Mouse (Mus musculus): Measurements from ENCODE around the gene Slc37a3.
"Not testable (repeated sequence)": the region's sequence is repeated elsewhere in the genome, so short reads cannot be mapped to it uniquely, and the experiment has no call there.

Slc37a3 gene

GRCm38 (mm10) chr6:39377311-39377827 lies at the start of gene Slc37a3:
Gene Slc37a3 (minus strand): TSS chr6:39377675.
- peak; percentile 95 to 97 for DNase-seq

- no peak for DNase-seq
These were observed 49.2 kb upstream of the Slc37a3 start for GRCm38 (mm10) chr6:39426725-39427124.

- DNase-seq: no peak
These were observed 47.7 kb upstream of the Slc37a3 start for GRCm38 (mm10) chr6:39425181-39425580.

- DNase-seq: no peak
These were observed 46.2 kb upstream of the Slc37a3 start for GRCm38 (mm10) chr6:39423686-39424085.

GRCm38 (mm10) chr6:39423130-39423551 lies 45.7 kb upstream of the Slc37a3 start:
- no peak for DNase-seq

- peak in 1 of 2 experiments; percentile 13 for DNase-seq
These were observed 43.4 kb upstream of the Slc37a3 start for GRCm38 (mm10) chr6:39420867-39421266.

- peak; percentile 95 for DNase-seq
These were observed 42.6 kb upstream of the Slc37a3 start, which contains the start of gene Mkrn1 for GRCm38 (mm10) chr6:39419851-39420721. Gene Mkrn1 (minus strand): TSS chr6:39420462.

GRCm38 (mm10) chr6:39419386-39419850 lies 41.9 kb upstream of the Slc37a3 start:
- no peak for DNase-seq

GRCm38 (mm10) chr6:39416654-39417053 lies 39.2 kb upstream of the Slc37a3 start:
- DNase-seq: not testable (repeated sequence)

GRCm38 (mm10) chr6:39415762-39416161 lies 38.3 kb upstream of the Slc37a3 start:
- DNase-seq: peak; percentile 79 to 87

- peak in 1 of 2 experiments; percentile 19 for DNase-seq
These were observed 36.6 kb upstream of the Slc37a3 start for GRCm38 (mm10) chr6:39414106-39414505.

- DNase-seq: no peak
These were observed 29.0 kb upstream of the Slc37a3 start for GRCm38 (mm10) chr6:39406480-39406879.

- DNase-seq: no peak
These were observed 25.7 kb upstream of the Slc37a3 start for GRCm38 (mm10) chr6:39403136-39403535.

- peak in 1 of 2 experiments; percentile 63 for DNase-seq
These were observed 22.9 kb upstream of the Slc37a3 start for GRCm38 (mm10) chr6:39400343-39400742.

- DNase-seq: no peak
These were observed 20.9 kb upstream of the Slc37a3 start for GRCm38 (mm10) chr6:39398342-39398741.

- DNase-seq: no peak
These were observed 19.6 kb upstream of the Slc37a3 start for GRCm38 (mm10) chr6:39397046-39397445.

GRCm38 (mm10) chr6:39395916-39396315 lies 18.4 kb upstream of the Slc37a3 start:
- DNase-seq: peak; percentile 30 to 35

GRCm38 (mm10) chr6:39395471-39395870 lies 18.0 kb upstream of the Slc37a3 start:
- DNase-seq: no peak

- DNase-seq: peak; percentile 64 to 67
These were observed 12.5 kb upstream of the Slc37a3 start for GRCm38 (mm10) chr6:39389988-39390387.

GRCm38 (mm10) chr6:39381125-39381880 lies 3.8 kb upstream of the Slc37a3 start, which contains the start of gene Rab19:
Gene Rab19 (plus strand): TSS chr6:39381175.
- DNase-seq: no peak

GRCm38 (mm10) chr6:39380276-39380675 lies 2.8 kb upstream of the Slc37a3 start:
- DNase-seq: no peak

GRCm38 (mm10) chr6:39379749-39380148 lies 2.3 kb upstream of the Slc37a3 start:
- no peak for DNase-seq

- DNase-seq: no peak
These were observed 1.7 kb upstream of the Slc37a3 start for GRCm38 (mm10) chr6:39379224-39379623.

Measured in cerebellum, postnatal 10 days (tissue).